Mouse (Mus musculus): ENCODE results near the gene Taf1.

Taf1 gene

GRCm38 (mm10) chrX:101532347-101533221, at the start of gene Taf1:
TSS of gene Taf1 (plus strand) at chrX:101532734.
- DNase-seq (ENCODE audit: low spot score in 2 of 2) = peak; percentile 83 to 90

GRCm38 (mm10) chrX:101486487-101487152, 45.9 kb upstream of the Taf1 start:
- peak in 1 of 2 experiments; percentile 9 for DNase-seq (ENCODE audit: low spot score in 2 of 2)

GRCm38 (mm10) chrX:101504636-101505035, 27.9 kb upstream of the Taf1 start:
- DNase-seq (ENCODE audit: low spot score in 2 of 2) = no peak

DNA sequence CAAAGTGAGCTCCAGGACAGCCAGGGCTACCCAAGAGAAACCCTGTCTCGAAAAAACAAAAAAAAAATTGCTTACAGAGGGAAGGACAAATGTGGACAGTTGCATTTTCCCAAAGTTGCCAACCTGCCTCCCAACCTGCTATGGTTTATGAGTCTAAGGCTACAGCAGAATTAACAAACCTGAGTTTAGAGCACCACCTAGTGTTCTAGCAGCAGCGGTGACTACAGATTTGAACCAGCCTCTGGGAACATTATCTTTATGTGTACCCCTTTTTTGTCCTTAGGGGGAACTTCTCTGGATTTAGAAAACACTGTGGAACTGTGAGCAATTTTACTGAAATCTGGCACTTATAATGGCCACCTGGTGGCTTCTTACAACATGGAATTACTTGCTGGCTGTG, 16.8 kb upstream of the Taf1 start:
- no peak for DNase-seq (ENCODE audit: low spot score in 2 of 2)

GRCm38 (mm10) chrX:101518006-101518405, 14.5 kb upstream of the Taf1 start:
- DNase-seq (ENCODE audit: low spot score in 2 of 2) = no peak

DNA sequence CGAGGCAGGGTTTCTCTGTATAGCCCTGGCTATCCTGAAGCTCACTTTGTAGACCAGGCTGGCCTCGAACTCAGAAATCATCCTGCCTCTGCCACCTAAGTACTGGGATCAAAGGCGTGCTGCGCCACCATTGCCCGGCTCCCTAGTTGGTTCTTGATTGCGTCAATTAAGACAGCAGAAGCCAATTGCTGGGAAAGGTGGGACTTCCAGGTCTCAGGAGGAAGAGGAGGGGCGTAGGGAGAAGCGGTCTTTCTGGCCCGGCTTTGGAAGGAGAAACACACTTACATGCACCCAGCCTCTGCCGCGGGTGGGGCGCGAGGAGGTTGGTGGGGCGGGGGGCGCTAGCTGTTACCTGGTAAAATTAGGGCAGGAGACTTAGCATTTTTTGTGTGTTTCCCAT, 10.5 kb upstream of the Taf1 start:
- no peak for DNase-seq (ENCODE audit: low spot score in 2 of 2)

DNA sequence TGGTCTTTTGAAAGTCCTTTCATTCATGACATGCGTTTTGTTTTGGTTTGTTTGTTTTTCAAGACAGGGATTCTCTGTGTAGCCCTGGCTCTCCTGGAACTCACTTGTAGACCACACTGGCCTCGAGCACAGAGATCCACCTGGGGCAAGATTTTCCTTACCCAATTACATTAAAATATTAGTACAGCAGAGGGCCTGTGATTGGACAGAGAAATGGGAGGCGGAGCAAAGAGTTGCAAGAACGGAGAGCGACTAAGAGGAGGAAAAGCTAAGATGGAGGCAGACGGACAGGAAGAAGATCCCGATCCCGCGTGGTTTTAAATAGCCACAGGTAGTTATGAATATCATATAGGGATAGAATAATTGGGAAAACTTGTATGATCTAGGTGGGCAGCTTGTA, 5.2 kb upstream of the Taf1 start:
- DNase-seq (ENCODE audit: low spot score in 2 of 2) = no peak

DNA sequence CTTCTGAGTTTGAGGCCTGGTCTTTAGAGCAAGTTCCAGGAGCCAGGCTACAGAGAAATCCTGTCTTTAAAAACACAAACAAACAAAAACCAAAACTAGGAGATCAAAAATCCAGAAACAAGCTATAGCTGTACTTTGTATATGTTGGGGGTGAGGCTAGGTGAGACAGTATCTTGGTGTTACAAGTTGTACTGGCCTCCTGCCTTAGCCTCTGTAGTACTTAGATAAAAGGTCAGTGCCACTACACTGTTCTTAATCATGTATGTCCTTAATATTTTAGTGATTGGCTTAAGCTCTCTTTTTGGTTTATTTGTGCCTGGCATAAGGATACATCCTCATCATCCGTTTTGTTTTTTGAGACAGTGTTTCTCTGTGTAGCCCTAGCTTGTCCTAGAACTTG, 52.9 kb downstream of the Taf1 start:
- no peak for DNase-seq (ENCODE audit: low spot score in 2 of 2)

DNA sequence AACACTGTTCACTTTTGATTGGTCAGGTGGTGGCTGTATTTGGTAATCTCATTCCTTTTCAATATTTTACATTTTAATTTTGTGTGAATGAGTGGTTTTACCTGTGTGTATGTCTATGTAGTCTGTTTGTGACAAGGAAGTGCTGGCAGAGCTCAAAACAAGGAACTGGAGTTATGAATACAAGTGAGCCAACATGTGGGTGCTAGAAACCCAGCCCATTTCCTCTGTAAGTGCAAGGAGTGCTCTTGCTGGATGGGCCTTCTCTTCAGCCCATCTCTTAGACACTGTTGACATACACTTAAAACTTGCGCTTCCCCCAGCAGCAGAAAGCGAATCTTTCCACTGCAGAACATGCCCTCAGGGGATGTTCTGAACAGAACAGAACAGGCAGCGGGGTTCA, 83.6 kb downstream of the Taf1 start:
- DNase-seq (ENCODE audit: low spot score in 2 of 2) = no peak

DNA sequence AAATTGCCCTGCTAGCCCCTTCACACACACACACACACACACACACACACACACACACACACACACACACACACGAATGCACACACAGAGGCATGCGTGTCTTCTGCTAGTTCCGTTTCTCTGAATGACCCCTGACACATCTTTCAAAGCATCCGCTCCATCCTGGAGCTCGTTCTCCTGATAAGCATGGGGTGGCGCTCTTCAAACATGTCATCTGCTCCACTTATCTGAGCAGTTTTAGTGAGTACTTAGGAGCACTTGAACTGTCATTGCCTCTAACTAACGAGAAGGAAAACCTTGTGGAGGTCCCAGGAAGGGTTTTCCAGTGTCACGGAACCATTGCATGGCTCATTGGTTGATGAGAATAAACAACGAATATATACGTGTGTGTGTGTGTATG, 85.4 kb downstream of the Taf1 start:
- no peak for DNase-seq (ENCODE audit: low spot score in 2 of 2)

DNA sequence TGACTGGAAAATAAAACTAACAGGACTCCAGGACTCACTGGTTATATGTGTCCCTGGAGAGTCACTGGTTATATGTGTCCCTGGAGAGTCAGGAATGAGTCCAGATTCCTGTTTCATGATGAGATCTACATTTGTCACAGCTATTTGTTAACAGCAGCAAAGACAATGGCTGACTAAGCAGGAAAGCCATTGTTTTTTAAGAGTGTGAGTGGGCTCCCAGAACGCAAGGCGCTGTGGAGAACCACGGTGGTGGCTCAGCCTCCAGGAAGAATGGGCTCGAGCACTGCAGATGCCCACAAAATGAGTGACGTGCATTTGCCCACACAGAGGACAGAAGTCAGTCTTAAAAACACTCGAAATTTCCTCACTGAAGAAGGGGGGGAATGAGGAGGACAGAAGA, 87.8 kb downstream of the Taf1 start:
- DNase-seq (ENCODE audit: low spot score in 2 of 2) = no peak

DNA sequence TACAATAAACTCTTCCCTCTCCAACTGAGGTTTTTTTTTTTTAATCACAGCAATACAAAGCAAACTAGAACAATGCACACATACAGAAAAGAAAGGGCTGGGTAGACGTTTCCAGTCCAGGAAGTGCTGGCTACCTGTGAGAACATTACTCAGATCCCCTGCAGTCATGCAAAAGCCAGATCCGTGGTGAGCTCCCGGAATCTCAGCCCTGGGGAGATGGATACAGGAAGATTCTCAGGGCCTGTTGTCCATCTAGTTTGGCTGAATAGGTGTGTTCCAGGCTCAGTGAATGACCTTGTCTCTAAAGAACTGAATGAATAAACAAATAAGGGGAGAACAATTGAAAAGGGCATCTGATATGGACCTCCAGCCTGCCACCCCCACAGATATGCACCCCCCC, 90.0 kb downstream of the Taf1 start:
- DNase-seq (ENCODE audit: low spot score in 2 of 2) = no peak

DNA sequence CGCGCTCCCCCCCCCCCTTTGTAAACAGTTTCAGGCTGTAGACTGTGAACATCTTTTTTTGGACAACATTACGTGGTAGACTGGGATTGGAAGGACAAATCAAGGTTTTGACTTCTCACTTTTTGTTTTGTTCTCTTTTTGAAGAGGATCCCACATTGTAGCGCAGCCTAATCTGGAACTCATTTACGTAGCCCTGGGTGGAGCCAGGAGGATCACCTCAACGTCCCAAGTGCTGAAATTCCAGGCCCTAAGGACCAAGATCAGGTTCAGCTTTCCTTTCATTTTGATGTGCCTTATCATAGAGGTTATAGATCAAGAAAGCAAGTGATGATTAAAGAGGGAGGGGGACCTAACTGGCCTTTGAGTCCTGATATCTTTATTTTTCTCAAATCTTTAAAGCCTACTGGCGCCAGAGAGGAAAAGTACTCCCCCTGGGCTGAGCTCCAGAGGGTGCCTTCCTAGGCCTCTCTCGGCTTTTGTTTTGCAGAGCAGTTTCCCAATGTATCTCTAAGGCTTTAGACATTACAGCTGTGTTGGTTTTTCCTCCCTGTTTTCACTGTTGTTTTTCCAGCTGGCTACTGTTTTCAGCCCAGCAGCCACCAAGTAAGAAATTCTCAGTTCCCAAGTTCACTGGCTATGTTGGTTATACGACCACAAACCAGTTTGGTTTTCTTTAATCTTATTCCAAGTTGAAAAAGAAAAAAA, 104.4 kb downstream of the Taf1 start:
- DNase-seq (ENCODE audit: low spot score in 2 of 2) = no peak

DNA sequence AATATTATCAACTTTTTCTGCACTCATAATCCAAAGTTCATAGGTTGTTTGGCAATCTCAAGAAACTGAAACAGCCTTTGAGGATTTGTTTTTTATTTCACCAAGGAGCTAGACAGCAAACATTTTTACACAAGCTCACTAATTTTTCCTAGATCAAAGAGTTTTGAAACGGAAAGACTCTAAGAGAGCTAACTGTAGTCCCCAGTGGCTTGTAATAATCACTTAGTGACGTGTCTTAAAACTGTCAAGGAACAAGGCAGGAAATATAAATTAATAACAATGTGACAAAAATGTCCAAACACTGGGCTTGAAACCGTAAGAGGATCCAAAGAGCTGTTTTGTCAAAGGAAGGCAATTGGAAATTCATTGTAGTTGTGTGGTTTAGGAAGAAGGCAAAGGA, 106.3 kb downstream of the Taf1 start:
- no peak for DNase-seq (ENCODE audit: low spot score in 2 of 2)

GRCm38 (mm10) chrX:101639306-101639705, 106.8 kb downstream of the Taf1 start:
- peak in 1 of 2 experiments; percentile 0 for DNase-seq (ENCODE audit: low spot score in 2 of 2)

DNA sequence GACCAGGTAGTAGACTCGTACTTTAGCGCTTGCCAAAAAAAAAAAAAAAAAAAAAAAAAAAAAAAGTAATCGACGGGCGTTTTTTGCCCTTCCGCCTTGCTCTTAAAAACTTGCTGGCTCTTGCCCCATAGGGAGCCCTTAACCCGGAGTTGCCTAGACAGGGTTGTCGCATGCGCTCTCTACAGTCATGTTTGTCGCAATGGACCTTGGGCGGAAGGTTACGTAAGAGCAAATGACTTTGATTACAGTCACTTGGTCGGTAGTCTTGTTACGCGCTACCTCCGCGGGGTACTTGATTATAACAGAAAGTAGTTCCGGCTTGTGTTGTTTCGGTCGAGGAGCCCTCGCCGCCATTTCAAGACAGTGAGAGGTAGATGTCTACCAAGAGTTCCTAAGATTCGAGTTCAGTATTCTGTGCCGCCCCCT, 107.2 kb downstream of the Taf1 start, which contains the start of gene Ogt:
Ogt (plus strand) TSS at position 320 of the 426 bp plus-strand sequence.
- DNase-seq (ENCODE audit: low spot score in 2 of 2) = peak; percentile 85 to 87

DNA sequence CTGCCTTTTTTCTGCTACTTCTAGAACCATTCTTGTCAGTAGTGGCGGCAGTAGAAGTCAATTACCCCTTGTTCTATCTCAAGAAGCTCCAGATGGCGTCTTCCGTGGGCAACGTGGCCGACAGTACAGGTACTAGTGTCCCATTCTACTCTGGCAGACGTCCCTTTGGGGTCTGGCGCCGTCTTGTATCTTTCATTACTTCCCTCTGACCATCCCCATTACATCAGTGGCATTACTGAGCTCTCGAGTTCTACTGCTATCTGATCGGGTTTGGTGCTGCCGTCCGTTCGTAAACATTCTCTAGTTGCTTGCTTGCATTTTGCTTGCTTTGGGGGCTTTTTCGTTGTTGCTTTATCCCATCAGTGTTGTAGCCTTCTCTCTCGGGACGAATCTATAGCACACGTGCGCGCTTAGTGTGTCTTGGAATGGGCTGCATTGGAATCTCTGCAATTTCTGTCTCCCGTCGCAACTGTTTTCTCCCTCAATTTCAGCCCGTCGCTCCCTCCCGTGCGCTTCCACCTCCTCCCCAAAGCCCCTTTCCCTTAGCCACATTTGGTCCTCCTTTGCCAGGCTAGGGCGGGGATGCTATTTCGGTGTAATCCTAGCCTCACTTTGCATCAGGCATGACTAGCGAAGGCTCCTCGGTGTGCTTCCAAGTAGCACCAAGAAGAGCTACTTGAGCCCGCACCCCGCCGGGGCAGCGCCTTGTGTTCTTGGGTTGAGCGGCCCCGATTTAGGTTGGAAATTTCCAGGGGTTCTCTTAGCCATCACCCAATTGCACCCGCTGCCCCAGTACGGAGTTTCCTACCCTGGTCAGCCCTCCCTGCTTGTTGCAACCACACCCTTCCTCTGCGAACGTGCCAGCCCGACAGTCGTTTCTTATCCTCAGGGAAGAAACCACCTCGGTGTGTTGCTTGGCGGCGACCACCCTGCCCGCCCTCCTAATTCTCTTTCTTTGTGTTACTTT, 107.9 kb downstream of the Taf1 start:
- DNase-seq (ENCODE audit: low spot score in 2 of 2) = peak; percentile 16 to 30

GRCm38 (mm10) chrX:101641161-101641530, 108.6 kb downstream of the Taf1 start:
- no peak for DNase-seq (ENCODE audit: low spot score in 2 of 2)

GRCm38 (mm10) chrX:101642091-101642490, 109.6 kb downstream of the Taf1 start:
- DNase-seq (ENCODE audit: low spot score in 2 of 2) = no peak

- DNase-seq (ENCODE audit: low spot score in 2 of 2) = no peak
These were observed 112.8 kb downstream of the Taf1 start for GRCm38 (mm10) chrX:101645286-101645685.

GRCm38 (mm10) chrX:101646621-101647020, 114.1 kb downstream of the Taf1 start:
- DNase-seq (ENCODE audit: low spot score in 2 of 2) = no peak
